Mouse (Mus musculus) layer of hippocampus, postnatal 25 days (tissue): ENCODE measurements around the gene Grik3. TPM values are rescaled to one million over a fixed set of nuclear protein-coding genes. Genes with fewer than 3 reads are reported as not detected.

Experiments used
- microRNA-seq, 2 experiments: library from miRNA; unstranded; fragments of <30 nt; microRNA quantifications; one replicate each; pipeline ENCODE4 v1.2.0; 2021
- total RNA-seq, 2 experiments: library from RNA; stranded (reverse); gene quantifications; 2 replicates each; pipeline ENCODE4 v1.2.3; 2021

Gene Grik3
- total RNA-seq, 2 experiments from 2014 or later = 22.5 to 22.7 TPM

Small RNA genes within 50 kb of the gene (microRNA-seq; reads per million reads assigned to microRNA genes)
- gene Mir692-2 = 0 reads per million in 2 experiments
